Mouse (Mus musculus) ES-Bruce4 (cell line): Measurements from ENCODE around the gene Polr2h.

Experiments used
- CTCF ChIP-seq: IDR thresholded peaks from one replicate; pipeline ENCODE4 v1.8.1; 2011; ENCODE audit warnings: low read depth, low read length
- POLR2A ChIP-seq: IDR thresholded peaks from one replicate; pipeline ENCODE4 v1.8.1; 2011; ENCODE audit warnings: low read length; ENCODE audit not compliant: insufficient read depth

GRCm38 (mm10) chr16:20710370-20710769, 7.1 kb upstream of the Polr2h start:
- TF ChIP-seq CTCF (no peak), POLR2A (no peak)
